Mouse (Mus musculus) adrenal gland, adult 8-10 months (tissue): ENCODE data around the gene Habp4. TPM values are rescaled to one million over a fixed set of nuclear protein-coding genes. Genes with fewer than 3 reads are reported as not detected.

ENCODE experiments used
- total RNA-seq, 4 experiments: library from RNA; stranded (reverse); gene quantifications; 2 replicates each; pipeline ENCODE4 v1.2.4; 2022

The Habp4 gene
- total RNA-seq, 4 experiments from 2014 or later, result 33.4 to 57.7 (median 43.0) TPM

Other genes starting within 250 kb of the Habp4 start
- gene Hsd17b3, start 72.6 kb upstream of the Habp4 start, total RNA-seq, result 1 to 10 TPM; 1.8 to 2.2 (median 1.8) TPM
- gene Slc35d2, start 32.5 kb upstream of the Habp4 start, total RNA-seq, result 10 to 100 TPM in 3 of 4 experiments, 1 to 10 TPM in 1; 6.9 to 10.6 (median 10.3) TPM
- 10 to 100 TPM; 18.7 to 25.5 (median 23.4) TPM for gene Zfp367, start 8.6 kb upstream of the Habp4 start, total RNA-seq
- 10 to 100 TPM; 11.0 to 21.2 (median 15.8) TPM for gene Cdc14b, start 113.5 kb downstream of the Habp4 start, total RNA-seq
- 10 to 100 TPM; 44.6 to 57.2 (median 50.2) TPM for gene Aaed1, start 150.9 kb downstream of the Habp4 start, total RNA-seq
- gene Ctsl, start 209.1 kb downstream of the Habp4 start, total RNA-seq, result 100 to 1,000 TPM; 197 to 449 (median 314) TPM